Mouse (Mus musculus) right cerebral cortex, postnatal 14 days (tissue): ENCODE measurements at regions not wholly inside any gene's neighbourhood (a gene's known extent, or its start where the extent isn't known, plus 50 kb on each side); places are given as distances from the start of the nearest gene placed in this dataset.

Experiments
- DNase-seq: peaks from one replicate; pipeline ENCODE4 v3.0.0; 2022

- DNase-seq = peak; percentile 43
Observed at GRCm38 (mm10) chr2:92711122-92711777, 111.7 kb downstream of the Chst1 start.

- peak; percentile 58 for DNase-seq
Observed at GRCm38 (mm10) chr2:92712266-92713144, 113.0 kb downstream of the Chst1 start.

- DNase-seq = no peak
Observed at GRCm38 (mm10) chr2:92717706-92718105, 118.2 kb downstream of the Chst1 start.

GRCm38 (mm10) chr2:92721951-92722350 is 122.4 kb downstream of the Chst1 start:
- no peak for DNase-seq

- DNase-seq = no peak
Observed at GRCm38 (mm10) chr2:92723618-92724263, 124.2 kb downstream of the Chst1 start.

- no peak for DNase-seq
Observed at GRCm38 (mm10) chr2:92726640-92727039, 127.1 kb downstream of the Chst1 start.

GRCm38 (mm10) chr2:92727241-92727640 is 127.7 kb downstream of the Chst1 start:
- DNase-seq = no peak

GRCm38 (mm10) chr2:92728388-92728787 is 128.9 kb downstream of the Chst1 start:
- no peak for DNase-seq

- no peak for DNase-seq
Observed at GRCm38 (mm10) chr2:92730371-92730770, 130.9 kb downstream of the Chst1 start.

- DNase-seq = no peak
Observed at GRCm38 (mm10) chr2:92733403-92733802, 133.9 kb downstream of the Chst1 start.

GRCm38 (mm10) chr2:92735784-92736183 is 136.3 kb downstream of the Chst1 start:
- no peak for DNase-seq

GRCm38 (mm10) chr2:92737301-92737700 is 137.8 kb downstream of the Chst1 start:
- DNase-seq = no peak

GRCm38 (mm10) chr2:92739576-92739975 is 140.1 kb downstream of the Chst1 start:
- no peak for DNase-seq

GRCm38 (mm10) chr2:92740776-92741295 is 141.3 kb downstream of the Chst1 start:
- DNase-seq = no peak

GRCm38 (mm10) chr2:92742025-92742424 is 142.5 kb downstream of the Chst1 start:
- DNase-seq = no peak

GRCm38 (mm10) chr2:92742671-92743070 is 143.2 kb downstream of the Chst1 start:
- no peak for DNase-seq

GRCm38 (mm10) chr2:92743152-92743551 is 143.6 kb downstream of the Chst1 start:
- no peak for DNase-seq

GRCm38 (mm10) chr2:92743911-92744310 is 144.4 kb downstream of the Chst1 start:
- DNase-seq = no peak

GRCm38 (mm10) chr2:92747406-92747805 is 147.9 kb downstream of the Chst1 start:
- DNase-seq = no peak

- DNase-seq = no peak
Observed at GRCm38 (mm10) chr2:92750116-92750515, 150.6 kb downstream of the Chst1 start.

- DNase-seq = no peak
Observed at GRCm38 (mm10) chr2:92750672-92751071, 151.2 kb downstream of the Chst1 start.

GRCm38 (mm10) chr2:92751256-92751655 is 151.7 kb downstream of the Chst1 start:
- no peak for DNase-seq

GRCm38 (mm10) chr2:92752156-92752555 is 152.6 kb downstream of the Chst1 start:
- DNase-seq = no peak
